Mouse (Mus musculus) left cerebral cortex, adult 11 months (tissue): Measurements from ENCODE around the gene Klhl30.

ENCODE experiments used
- DNase-seq: peaks from one replicate; pipeline ENCODE4 v3.0.0; 2022; ENCODE audit warnings: low spot score

Klhl30 gene

GRCm38 (mm10) chr1:91350841-91351240 is at the start of gene Klhl30:
Gene Klhl30 (plus strand): TSS chr1:91351016.
- DNase-seq: no peak

- no peak for DNase-seq
Measured at GRCm38 (mm10) chr1:91301206-91301920, 49.5 kb upstream of the Klhl30 start.

DNA sequence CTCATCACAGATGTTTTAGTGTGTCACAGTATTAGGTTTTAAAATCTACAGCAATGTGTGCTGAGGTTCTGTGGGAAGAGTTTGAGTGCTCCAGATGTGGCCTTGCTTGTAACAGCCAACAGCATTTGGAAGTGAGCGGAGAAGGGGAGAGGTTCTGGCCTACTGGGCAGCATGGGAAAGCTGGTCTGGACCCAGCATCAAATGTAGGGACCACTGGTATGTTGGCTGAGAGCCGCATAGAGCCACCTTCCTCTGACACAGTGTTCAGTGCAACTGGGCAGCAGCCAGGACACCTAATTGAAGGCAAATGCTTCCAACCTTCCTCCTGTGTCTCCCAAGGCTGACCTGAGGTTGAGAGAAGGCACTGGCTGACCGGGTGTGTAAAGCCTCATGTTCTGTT is 48.8 kb upstream of the Klhl30 start:
- DNase-seq: no peak

DNA sequence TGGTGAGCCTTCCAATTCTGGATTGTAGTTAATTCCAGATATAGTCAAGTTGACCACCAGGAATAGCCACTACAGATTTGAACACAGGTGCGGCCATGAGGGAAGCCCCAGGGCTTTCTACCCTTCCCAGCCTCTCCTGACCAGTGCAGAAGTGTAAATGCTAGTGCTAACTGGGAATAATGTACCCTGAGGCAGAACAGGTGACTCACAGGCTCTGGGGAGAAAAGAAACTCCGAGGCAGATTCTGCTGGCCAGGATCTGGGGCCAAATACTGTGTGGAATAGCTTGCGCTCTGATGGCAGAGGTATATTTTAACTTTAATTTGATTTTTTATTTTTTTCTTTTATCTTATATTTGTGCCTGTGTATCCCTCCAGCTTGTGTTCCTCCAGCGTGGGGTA is 46.2 kb upstream of the Klhl30 start:
- no peak for DNase-seq

- DNase-seq: no peak
Measured at GRCm38 (mm10) chr1:91309366-91310085, 41.3 kb upstream of the Klhl30 start.

- no peak for DNase-seq
Measured at GRCm38 (mm10) chr1:91312273-91312672, 38.5 kb upstream of the Klhl30 start.

GRCm38 (mm10) chr1:91313251-91313650 is 37.6 kb upstream of the Klhl30 start:
- DNase-seq: no peak

GRCm38 (mm10) chr1:91317656-91318055 is 33.2 kb upstream of the Klhl30 start:
- DNase-seq: no peak

DNA sequence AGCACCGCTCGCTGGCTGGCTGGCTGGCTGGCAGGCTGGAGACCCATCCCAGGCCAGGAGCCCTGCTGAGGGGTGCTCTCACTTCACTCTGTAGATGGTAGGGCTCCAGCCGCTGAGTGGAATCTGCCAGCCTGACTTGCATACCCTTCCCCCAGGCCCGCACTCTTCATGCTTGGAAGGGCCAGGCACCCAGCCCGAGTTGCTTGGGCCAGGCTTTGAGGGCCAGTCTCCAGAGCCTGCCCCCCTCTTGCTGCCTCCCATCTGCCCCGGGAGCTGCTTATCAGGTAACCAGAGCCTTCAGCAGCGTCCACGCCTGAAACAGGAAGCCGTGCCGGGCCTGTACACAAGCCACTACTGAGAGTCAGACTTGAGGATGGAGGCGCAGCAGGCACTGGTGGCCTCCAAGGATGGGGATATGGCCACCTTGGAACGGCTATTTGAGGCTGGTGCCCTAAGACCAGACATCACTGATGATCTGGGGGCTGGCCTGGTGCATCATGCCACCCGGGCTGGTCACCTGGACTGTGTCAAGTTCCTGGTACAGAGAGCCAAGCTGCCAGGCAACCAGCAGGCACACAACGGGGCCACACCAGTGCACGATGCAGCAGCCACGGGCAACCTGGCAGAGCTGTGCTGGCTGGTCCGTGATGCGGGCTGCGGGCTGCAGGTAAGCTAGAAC is 28.9 kb upstream of the Klhl30 start, which contains the start of gene Espnl:
Gene Espnl (plus strand): TSS at position 316 of the 679 bp plus-strand sequence.
- no peak for DNase-seq

DNA sequence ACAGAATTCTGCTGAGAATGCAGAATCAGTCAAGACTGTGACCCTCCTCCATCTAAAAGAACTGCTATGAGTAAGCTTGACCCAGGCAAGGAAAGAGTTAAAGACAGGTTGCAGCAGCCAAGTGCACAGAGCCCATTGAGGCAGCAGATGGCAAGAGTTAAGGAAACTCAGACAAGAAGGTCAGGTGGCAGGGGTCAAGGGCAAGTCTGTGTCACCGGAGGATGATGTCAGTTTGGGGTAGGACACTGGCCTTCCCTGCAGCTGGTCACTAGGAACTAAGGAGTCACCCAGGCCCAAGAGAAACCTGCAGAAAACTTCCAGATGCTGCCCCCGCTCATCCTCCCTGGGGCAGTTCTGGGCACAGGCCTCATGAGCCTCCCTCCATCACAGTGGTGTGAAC is 26.2 kb upstream of the Klhl30 start:
- no peak for DNase-seq

DNA sequence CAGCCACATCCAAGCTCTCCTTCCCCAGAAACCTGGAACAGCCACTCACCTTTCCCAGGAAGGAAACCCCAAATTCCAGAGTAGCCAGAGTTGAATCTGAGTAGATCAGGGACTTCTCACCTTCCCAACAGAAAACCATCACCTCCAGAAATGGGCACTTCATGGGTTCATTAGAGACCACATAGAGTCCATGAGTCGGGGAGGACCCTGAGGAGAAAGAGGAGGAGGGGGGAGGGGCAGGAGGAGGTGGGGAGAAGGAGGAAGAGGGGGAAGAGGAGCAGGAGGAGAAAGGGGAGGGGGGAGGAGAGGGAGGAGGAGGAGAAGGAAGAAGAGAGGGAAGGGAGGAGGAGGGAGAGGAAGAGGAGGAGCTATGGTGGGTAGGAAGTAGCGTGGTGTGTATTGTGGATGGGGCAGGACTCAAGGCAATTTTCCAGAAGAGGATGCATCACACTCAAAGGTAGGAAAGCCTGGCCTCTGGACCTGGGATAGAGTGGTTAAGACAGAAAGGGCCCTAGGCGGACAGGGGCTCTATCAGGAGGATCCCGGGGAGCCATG is 25.3 kb upstream of the Klhl30 start:
- DNase-seq: no peak

- DNase-seq: no peak
Measured at GRCm38 (mm10) chr1:91332102-91332501, 18.7 kb upstream of the Klhl30 start.

GRCm38 (mm10) chr1:91333582-91333981 is 17.2 kb upstream of the Klhl30 start:
- no peak for DNase-seq

GRCm38 (mm10) chr1:91337355-91337754 is 13.5 kb upstream of the Klhl30 start:
- DNase-seq: no peak

DNA sequence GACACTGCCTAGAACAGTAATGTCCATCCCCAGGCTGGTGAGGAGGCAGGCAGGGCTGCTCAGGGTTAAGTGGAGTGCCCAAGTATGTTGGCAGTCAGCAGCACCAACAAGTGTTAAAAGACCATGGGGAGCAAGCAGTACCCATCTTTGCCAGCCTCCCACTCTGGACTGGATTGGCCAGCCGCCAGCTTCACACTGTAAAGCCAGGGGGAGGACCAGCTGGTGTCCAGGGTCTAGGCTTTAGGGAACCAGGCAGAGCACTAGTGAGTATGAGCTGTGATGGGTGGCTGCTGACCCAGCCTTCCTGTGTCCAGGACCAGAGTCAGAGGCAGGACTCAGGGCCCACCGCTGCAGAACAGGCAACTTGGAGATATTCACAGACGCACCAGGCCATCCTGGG is 6.8 kb upstream of the Klhl30 start:
- DNase-seq: no peak

GRCm38 (mm10) chr1:91344921-91345685 is 5.7 kb upstream of the Klhl30 start:
- no peak for DNase-seq

DNA sequence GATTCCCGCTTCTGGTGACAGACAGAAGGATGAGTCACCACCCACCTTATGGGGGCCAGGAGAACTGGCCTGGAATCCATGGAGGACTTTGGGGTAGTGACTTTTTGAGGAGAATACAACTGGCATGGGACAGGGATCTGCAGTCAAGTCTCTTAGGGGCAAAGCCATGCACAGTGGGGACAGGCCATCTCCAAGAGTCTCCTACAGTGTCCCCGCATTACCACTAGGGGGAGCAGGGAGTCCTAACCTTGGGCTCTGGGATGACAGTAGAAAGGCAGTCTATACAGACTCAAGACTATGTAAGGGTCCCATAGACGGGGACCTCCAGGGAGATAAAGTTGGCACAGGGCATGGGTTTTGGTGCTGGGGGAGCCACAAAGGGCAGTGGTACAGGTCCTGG is 3.9 kb upstream of the Klhl30 start:
- no peak for DNase-seq

- no peak for DNase-seq
Measured at GRCm38 (mm10) chr1:91351249-91351648, 433 bp downstream of the Klhl30 start.

DNA sequence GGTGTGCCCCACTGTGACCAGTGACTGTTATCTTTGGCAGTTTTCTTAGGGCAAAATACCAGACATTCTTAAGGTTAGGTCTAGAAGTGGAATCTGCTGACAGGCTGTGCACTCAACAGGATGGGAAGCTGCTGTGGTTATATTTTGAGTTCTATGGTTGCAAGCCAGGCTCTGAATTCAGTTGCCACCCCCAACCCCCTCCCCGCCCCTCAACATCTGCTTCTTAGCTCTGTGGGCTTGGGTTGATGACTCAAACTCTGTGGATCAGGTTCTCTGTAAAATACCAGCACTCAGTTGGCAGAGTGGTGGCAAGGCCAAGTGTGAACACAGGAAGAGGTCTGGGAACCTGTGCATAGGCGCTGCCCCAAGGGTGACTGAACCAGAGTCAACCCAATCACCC is 1.5 kb downstream of the Klhl30 start:
- DNase-seq: no peak

GRCm38 (mm10) chr1:91356105-91356504 is 5.3 kb downstream of the Klhl30 start:
- DNase-seq: no peak

DNA sequence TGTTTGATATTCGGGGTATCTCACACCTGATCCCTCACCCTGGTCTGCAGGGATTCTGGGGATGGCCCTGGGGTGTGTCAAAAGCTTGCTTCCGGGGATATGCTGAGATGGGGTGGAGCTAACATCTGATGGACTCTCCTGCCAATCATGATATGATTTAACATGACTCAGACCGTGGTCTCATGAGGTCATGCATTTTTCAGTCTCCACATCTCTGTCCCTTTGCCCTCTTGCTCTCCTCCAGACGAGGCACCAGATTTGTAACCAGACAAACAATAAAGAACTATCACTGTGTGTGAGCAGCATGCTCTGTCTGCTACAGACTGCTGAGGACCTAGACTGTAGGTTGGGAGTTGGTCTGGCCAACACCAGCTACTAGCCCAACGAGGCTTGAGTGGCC is 11.3 kb downstream of the Klhl30 start:
- no peak for DNase-seq
